Mouse (Mus musculus): ENCODE results near the gene Pla2g3. TPM values are rescaled to one million over a fixed set of nuclear protein-coding genes. Genes with fewer than 3 reads are reported as not detected.

Gene Pla2g3
- polyA plus RNA-seq, 1 experiment from 2014 or later = 0.38 TPM

- no peak for ATAC-seq (ENCODE audit: low read depth)
- Histone ChIP-seq H3K4me3 (ENCODE audit: low read length) (no peak overlapping the region), H3K4me2 (ENCODE audit: low read depth, low read length) (no peak overlapping the region), H3K27me3 (ENCODE audit: control insufficient read depth, insufficient read depth, low read depth, low read length) (no peaks in the 10 kb centered on the region), H3K36me3 (ENCODE audit: control insufficient read depth, insufficient read depth, low read length) (no peaks in the 10 kb centered on the region), H3K4me1 (replicated peaks; ENCODE audit: control insufficient read depth, insufficient read depth, low read length) (no peaks in the 10 kb centered on the region), H3K27ac (ENCODE audit: low read length) (no peak overlapping the region), H3K9ac (ENCODE audit: low read length) (no peak overlapping the region), H3K9me3 (ENCODE audit: control insufficient read depth, low read length) (no peaks in the 10 kb centered on the region)
- 66% methylated on average over 18 of the region's 18 CpGs for WGBS
Measured at GRCm38 (mm10) chr11:3502459-3503072, 14.5 kb downstream of the Pla2g3 start.

- Histone ChIP-seq H3K4me1 (replicated peaks; ENCODE audit: control insufficient read depth, insufficient read depth, low read length) (no peaks in the 10 kb centered on the region), H3K27me3 (ENCODE audit: control insufficient read depth, insufficient read depth, low read depth, low read length) (no peaks in the 10 kb centered on the region), H3K36me3 (ENCODE audit: control insufficient read depth, insufficient read depth, low read length) (no peaks in the 10 kb centered on the region), H3K4me2 (ENCODE audit: low read depth, low read length) (no peak overlapping the region), H3K4me3 (ENCODE audit: low read length) (no peak overlapping the region), H3K9me3 (ENCODE audit: control insufficient read depth, low read length) (no peaks in the 10 kb centered on the region), H3K9ac (ENCODE audit: low read length) (no peak overlapping the region), H3K27ac (ENCODE audit: low read length) (no peak overlapping the region)
- no peak for ATAC-seq (ENCODE audit: low read depth)
- 63% methylated on average over 11 of the region's 11 CpGs for WGBS
Measured at GRCm38 (mm10) chr11:3503755-3504693, 15.9 kb downstream of the Pla2g3 start.

- Histone ChIP-seq H3K9ac (ENCODE audit: low read length) (no peak overlapping the region), H3K9me3 (ENCODE audit: control insufficient read depth, low read length) (no peaks in the 10 kb centered on the region), H3K4me1 (replicated peaks; ENCODE audit: control insufficient read depth, insufficient read depth, low read length) (no peaks in the 10 kb centered on the region), H3K4me3 (ENCODE audit: low read length) (no peak overlapping the region), H3K27me3 (ENCODE audit: control insufficient read depth, insufficient read depth, low read depth, low read length) (no peaks in the 10 kb centered on the region), H3K27ac (ENCODE audit: low read length) (no peak overlapping the region), H3K4me2 (ENCODE audit: low read depth, low read length) (no peak overlapping the region), H3K36me3 (ENCODE audit: control insufficient read depth, insufficient read depth, low read length) (no peaks in the 10 kb centered on the region)
- ATAC-seq (ENCODE audit: low read depth) = no peak
- 38% methylated on average over 7 of the region's 7 CpGs for WGBS
Measured at GRCm38 (mm10) chr11:3508226-3508625, 20.1 kb downstream of the Pla2g3 start.

- no peaks in the 10 kb centered on the region; the same call in 1 of the 2 replicates for H3K4me1 ChIP-seq (replicated peaks; ENCODE audit: control insufficient read depth, insufficient read depth, low read length)
- no peaks in the 10 kb centered on the region for H3K36me3 ChIP-seq (ENCODE audit: control insufficient read depth, insufficient read depth, low read length)
- H3K27me3 ChIP-seq (ENCODE audit: control insufficient read depth, insufficient read depth, low read depth, low read length) = no peaks in the 10 kb centered on the region
- no peak overlapping the region for H3K4me3 ChIP-seq (ENCODE audit: low read length)
- no peak overlapping the region for H3K9ac ChIP-seq (ENCODE audit: low read length)
- no peak overlapping the region for H3K4me2 ChIP-seq (ENCODE audit: low read depth, low read length)
- WGBS = 53% methylated on average over 8 of the region's 8 CpGs
- no peak for ATAC-seq (ENCODE audit: low read depth)
- no peak overlapping the region for H3K27ac ChIP-seq (ENCODE audit: low read length)
- H3K9me3 ChIP-seq (ENCODE audit: control insufficient read depth, low read length) = no peaks in the 10 kb centered on the region
Measured at GRCm38 (mm10) chr11:3509181-3510085, 21.3 kb downstream of the Pla2g3 start.

GRCm38 (mm10) chr11:3510321-3510720 is 22.2 kb downstream of the Pla2g3 start:
- H3K27ac ChIP-seq (ENCODE audit: low read length) = no peak overlapping the region
- no peaks in the 10 kb centered on the region for H3K36me3 ChIP-seq (ENCODE audit: control insufficient read depth, insufficient read depth, low read length)
- whole genome bisulfite sequencing = 76% methylated on average over 2 of the region's 2 CpGs
- H3K9me3 ChIP-seq (ENCODE audit: control insufficient read depth, low read length) = no peaks in the 10 kb centered on the region
- no peak overlapping the region for H3K4me2 ChIP-seq (ENCODE audit: low read depth, low read length)
- H3K4me1 ChIP-seq (replicated peaks; ENCODE audit: control insufficient read depth, insufficient read depth, low read length) = no peaks in the 10 kb centered on the region; the same call in 1 of the 2 replicates
- no peak overlapping the region for H3K9ac ChIP-seq (ENCODE audit: low read length)
- no peak overlapping the region for H3K4me3 ChIP-seq (ENCODE audit: low read length)
- no peak for ATAC-seq (ENCODE audit: low read depth)
- H3K27me3 ChIP-seq (ENCODE audit: control insufficient read depth, insufficient read depth, low read depth, low read length) = no peaks in the 10 kb centered on the region

- no peak overlapping the region for H3K27ac ChIP-seq (ENCODE audit: low read length)
- peaks cover 10% of the 10 kb centered on the region for H3K4me1 ChIP-seq (replicated peaks; ENCODE audit: control insufficient read depth, insufficient read depth, low read length)
- H3K4me3 ChIP-seq (ENCODE audit: low read length) = no peak overlapping the region
- no peak for ATAC-seq (ENCODE audit: low read depth)
- no peak overlapping the region for H3K9ac ChIP-seq (ENCODE audit: low read length)
- H3K27me3 ChIP-seq (ENCODE audit: control insufficient read depth, insufficient read depth, low read depth, low read length) = no peaks in the 10 kb centered on the region
- no peaks in the 10 kb centered on the region for H3K36me3 ChIP-seq (ENCODE audit: control insufficient read depth, insufficient read depth, low read length)
- 80% methylated on average over 6 of the region's 6 CpGs for whole genome bisulfite sequencing
- no peak overlapping the region for H3K4me2 ChIP-seq (ENCODE audit: low read depth, low read length)
- no peaks in the 10 kb centered on the region for H3K9me3 ChIP-seq (ENCODE audit: control insufficient read depth, low read length)
Measured at GRCm38 (mm10) chr11:3513291-3513690, 25.2 kb downstream of the Pla2g3 start.

GRCm38 (mm10) chr11:3514529-3515054 is 26.5 kb downstream of the Pla2g3 start, which contains the start of gene Selenom:
TSS of gene Selenom (plus strand) at chr11:3514684.
- peaks cover 10% of the 10 kb centered on the region for H3K4me1 ChIP-seq (replicated peaks; ENCODE audit: control insufficient read depth, insufficient read depth, low read length)
- peak within 1 kb of the TSS; percentile 57 for H3K4me3 ChIP-seq (ENCODE audit: low read length)
- under 1% methylated on average over 26 of the region's 26 CpGs for WGBS
- peak within 1 kb of the TSS; percentile 31; the same call in 1 of the 2 replicates for H3K27ac ChIP-seq (ENCODE audit: low read length)
- ATAC-seq (ENCODE audit: low read depth) = peak; percentile 85
- H3K9me3 ChIP-seq (ENCODE audit: control insufficient read depth, low read length) = no peaks in the 10 kb centered on the region
- peak within 1 kb of the TSS; percentile 68 for H3K9ac ChIP-seq (ENCODE audit: low read length)
- H3K36me3 ChIP-seq (ENCODE audit: control insufficient read depth, insufficient read depth, low read length) = peaks cover 4% of the 10 kb centered on the region; the same call in 1 of the 2 replicates
- H3K27me3 ChIP-seq (ENCODE audit: control insufficient read depth, insufficient read depth, low read depth, low read length) = no peaks in the 10 kb centered on the region
- H3K4me2 ChIP-seq (ENCODE audit: low read depth, low read length) = peak within 1 kb of the TSS; percentile 75

GRCm38 (mm10) chr11:3515216-3515615 is 27.1 kb downstream of the Pla2g3 start:
- peaks cover 10% of the 10 kb centered on the region for H3K4me1 ChIP-seq (replicated peaks; ENCODE audit: control insufficient read depth, insufficient read depth, low read length)
- peak overlapping the region; percentile 75 for H3K4me2 ChIP-seq (ENCODE audit: low read depth, low read length)
- H3K9me3 ChIP-seq (ENCODE audit: control insufficient read depth, low read length) = no peaks in the 10 kb centered on the region
- peak overlapping the region; percentile 57 for H3K4me3 ChIP-seq (ENCODE audit: low read length)
- H3K27ac ChIP-seq (ENCODE audit: low read length) = no peak overlapping the region; the same call in 1 of the 2 replicates
- H3K36me3 ChIP-seq (ENCODE audit: control insufficient read depth, insufficient read depth, low read length) = peaks cover 4% of the 10 kb centered on the region; the same call in 1 of the 2 replicates
- 13% methylated on average over 4 of the region's 4 CpGs for WGBS
- H3K27me3 ChIP-seq (ENCODE audit: control insufficient read depth, insufficient read depth, low read depth, low read length) = no peaks in the 10 kb centered on the region
- peak overlapping the region; percentile 68 for H3K9ac ChIP-seq (ENCODE audit: low read length)
- peak; percentile 6; the same call in 1 of the 2 replicates for ATAC-seq (ENCODE audit: low read depth)
